Mouse (Mus musculus) T-helper 17 cell (primary cell): ENCODE measurements around the gene Stmnd1.
"Not testable (repeated sequence)": the region's sequence is repeated elsewhere in the genome, so short reads cannot be mapped to it uniquely, and the experiment has no call there.

Experiments used
- in situ Hi-C, 2 experiments: fragments of 300-600 bp; cut with MboI, MseI; formaldehyde crosslinking; loops; 1 replicate in 1 of 2; 2 replicates in 1 of 2; pipeline ENCODE4 v1.15.1; 2025; ENCODE audit warnings: high pct_unique_total_duplicates in 2 of 2

Gene Stmnd1

GRCm38 (mm10) chr13:46288372-46288771 lies 14.9 kb downstream of the Stmnd1 start:
- in situ Hi-C loops = no loop called here

- in situ Hi-C loops = no loop called here
Measured at GRCm38 (mm10) chr13:46290537-46290936, 17.0 kb downstream of the Stmnd1 start.

GRCm38 (mm10) chr13:46294365-46294764 lies 20.8 kb downstream of the Stmnd1 start:
- in situ Hi-C loops = no loop called here

- in situ Hi-C loops = loop anchor here in 1 of 2 experiments (5.0 kb wide), 1 partner anchor 105 kb away; no protein-coding TSS in a partner anchor
Measured at GRCm38 (mm10) chr13:46297701-46298100, 24.2 kb downstream of the Stmnd1 start.

GRCm38 (mm10) chr13:46310790-46311189 lies 37.3 kb downstream of the Stmnd1 start:
- in situ Hi-C loops = loop anchor here (5.0 to 10.0 kb wide), 3 partner anchors 352 to 494 kb away; no protein-coding TSS in a partner anchor

GRCm38 (mm10) chr13:46313176-46313575 lies 39.7 kb downstream of the Stmnd1 start:
- in situ Hi-C loops = loop anchor here (5.0 to 10.0 kb wide), 3 partner anchors 349 to 492 kb away; no protein-coding TSS in a partner anchor

- in situ Hi-C loops = loop anchor here in 1 of 2 experiments (10.0 kb wide), 1 partner anchor 490 kb away; no protein-coding TSS in a partner anchor
Measured at GRCm38 (mm10) chr13:46315165-46315564, 41.6 kb downstream of the Stmnd1 start.

- in situ Hi-C loops = loop anchor here in 1 of 2 experiments (10.0 kb wide), 1 partner anchor 968 kb away; no protein-coding TSS in a partner anchor
Measured at GRCm38 (mm10) chr13:46326351-46326985, 52.9 kb downstream of the Stmnd1 start.

GRCm38 (mm10) chr13:46335020-46335419 lies 61.5 kb downstream of the Stmnd1 start:
- in situ Hi-C loops = no loop called here

GRCm38 (mm10) chr13:46336281-46336680 lies 62.8 kb downstream of the Stmnd1 start:
- in situ Hi-C loops = not testable (repeated sequence)

- in situ Hi-C loops = no loop called here
Measured at GRCm38 (mm10) chr13:46337791-46338190, 64.3 kb downstream of the Stmnd1 start.

GRCm38 (mm10) chr13:46339954-46340353 lies 66.4 kb downstream of the Stmnd1 start:
- in situ Hi-C loops = no loop called here

- in situ Hi-C loops = no loop called here
Measured at GRCm38 (mm10) chr13:46340583-46340982, 67.1 kb downstream of the Stmnd1 start.

GRCm38 (mm10) chr13:46341419-46341818 lies 67.9 kb downstream of the Stmnd1 start:
- in situ Hi-C loops = no loop called here

GRCm38 (mm10) chr13:46343226-46343625 lies 69.7 kb downstream of the Stmnd1 start:
- in situ Hi-C loops = no loop called here

- in situ Hi-C loops = no loop called here
Measured at GRCm38 (mm10) chr13:46346830-46347512, 73.5 kb downstream of the Stmnd1 start.

- in situ Hi-C loops = no loop called here
Measured at GRCm38 (mm10) chr13:46349664-46350063, 76.1 kb downstream of the Stmnd1 start.
